Mouse (Mus musculus): ENCODE results near the gene BC147527.

DNA sequence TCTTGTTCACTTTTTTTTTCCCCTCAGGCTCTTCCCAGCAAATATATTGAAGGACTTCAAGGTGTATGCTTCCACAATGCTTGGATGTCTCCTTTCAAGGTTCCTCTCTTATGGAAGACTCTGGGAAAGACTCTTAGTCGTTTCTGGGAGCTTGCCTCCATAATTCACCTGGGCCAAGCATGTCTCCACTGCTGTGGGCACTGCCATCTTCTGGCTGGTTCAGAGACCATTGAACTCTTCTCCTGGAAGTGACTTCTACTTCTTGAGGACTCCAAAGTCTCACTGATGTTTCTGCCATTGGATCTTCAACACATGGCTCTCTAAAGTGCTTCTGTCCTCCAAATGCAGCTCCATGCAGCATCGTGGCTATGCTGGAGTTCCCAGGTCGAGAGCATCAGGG lies 20.0 kb downstream of the BC147527 start:
- TF ChIP-seq CTCF (IDR thresholded peaks at IDR 0.05; ENCODE audit: low read depth) (no peak), EP300 (IDR thresholded peaks at IDR 0.05; ENCODE audit: low read depth) (no peak)
